Mouse (Mus musculus) spleen, adult 2 months (tissue): ENCODE data around the gene Espn.

Experiments used
- CTCF ChIP-seq: fragments of 200-500 bp; IDR thresholded peaks from 2 replicates; pipeline ENCODE4 v1.5.1; 2011; ENCODE audit warnings: mild to moderate bottlenecking, inconsistent platforms; ENCODE audit not compliant: insufficient read depth, insufficient read length, insufficient replicate concordance; ENCODE audit errors: extremely low read depth
- POLR2A ChIP-seq: fragments of 200-500 bp; IDR thresholded peaks from 2 replicates; pipeline ENCODE4 v1.6.1; 2011; ENCODE audit warnings: low read depth, low read length, inconsistent platforms

- no peak for TF ChIP-seq CTCF
- TF ChIP-seq POLR2A, result no peak
Measured at GRCm38 (mm10) chr4:152132772-152133169, 19.4 kb downstream of the Espn start.
